Mouse (Mus musculus) adipocyte (in vitro differentiated cells): ENCODE measurements around the gene Ccne1.
"Not testable (repeated sequence)": the region's sequence is repeated elsewhere in the genome, so short reads cannot be mapped to it uniquely, and the experiment has no call there.

Source experiments
- DNase-seq: peaks from one replicate; pipeline ENCODE4 v3.0.0-alpha.2; 2016; ENCODE audit warnings: low spot score

The Ccne1 gene

GRCm38 (mm10) chr7:38107371-38108259 lies at the start of gene Ccne1:
TSS of gene Ccne1 (minus strand) at chr7:38107534.
- DNase-seq: peak; percentile 93

GRCm38 (mm10) chr7:38155829-38156228 lies 48.5 kb upstream of the Ccne1 start:
- DNase-seq: no peak

- no peak for DNase-seq
Measured at GRCm38 (mm10) chr7:38152571-38152970, 45.2 kb upstream of the Ccne1 start.

- DNase-seq: no peak
Measured at GRCm38 (mm10) chr7:38151706-38152312, 44.5 kb upstream of the Ccne1 start.

- DNase-seq: no peak
Measured at GRCm38 (mm10) chr7:38147477-38147876, 40.1 kb upstream of the Ccne1 start.

- peak; percentile 84 for DNase-seq
Measured at GRCm38 (mm10) chr7:38141747-38142545, 34.6 kb upstream of the Ccne1 start.

GRCm38 (mm10) chr7:38140324-38140723 lies 33.0 kb upstream of the Ccne1 start:
- DNase-seq: no peak

GRCm38 (mm10) chr7:38134471-38134870 lies 27.1 kb upstream of the Ccne1 start:
- no peak for DNase-seq

GRCm38 (mm10) chr7:38131186-38131585 lies 23.9 kb upstream of the Ccne1 start:
- peak; percentile 33 for DNase-seq

GRCm38 (mm10) chr7:38129986-38130729 lies 22.8 kb upstream of the Ccne1 start:
- DNase-seq: no peak

GRCm38 (mm10) chr7:38129491-38129890 lies 22.2 kb upstream of the Ccne1 start:
- no peak for DNase-seq

GRCm38 (mm10) chr7:38128256-38128655 lies 20.9 kb upstream of the Ccne1 start:
- not testable (repeated sequence) for DNase-seq

GRCm38 (mm10) chr7:38125565-38126159 lies 18.3 kb upstream of the Ccne1 start:
- DNase-seq: no peak

GRCm38 (mm10) chr7:38124164-38124563 lies 16.8 kb upstream of the Ccne1 start:
- DNase-seq: not testable (repeated sequence)

GRCm38 (mm10) chr7:38118594-38118993 lies 11.3 kb upstream of the Ccne1 start:
- no peak for DNase-seq

GRCm38 (mm10) chr7:38112451-38112850 lies 5.1 kb upstream of the Ccne1 start:
- no peak for DNase-seq

- DNase-seq: peak; percentile 94
Measured at GRCm38 (mm10) chr7:38111996-38112395, 4.7 kb upstream of the Ccne1 start.

GRCm38 (mm10) chr7:38108260-38108632 lies 912 bp upstream of the Ccne1 start:
- DNase-seq: no peak

- peak; percentile 19 for DNase-seq
Measured at GRCm38 (mm10) chr7:38106711-38107311, 523 bp downstream of the Ccne1 start.

- DNase-seq: no peak
Measured at GRCm38 (mm10) chr7:38105379-38105778, 2.0 kb downstream of the Ccne1 start.

- DNase-seq: no peak
Measured at GRCm38 (mm10) chr7:38104097-38104496, 3.2 kb downstream of the Ccne1 start.
